9 mouse cellular contexts compared by ENCODE assay signal in genomic region chrX:36225777-36226176, GRCm38 (mm10). TPM values are rescaled to one million over a fixed set of nuclear protein-coding genes. Genes with fewer than 3 reads are reported as not detected.
A peak's percentile ranks its signal among the peaks of the same experiment; 100 is the strongest.
DNase-seq lines count a peak whose midpoint lies in the region; ATAC-seq lines count a peak whose summit lies in the region.
"Had no signal": no experiment of that assay in that cellular context is flagged by ENCODE, and none has a peak within 500 bp of the region (broad histone marks: within the 10 kb centered on the region; RNA-seq: fewer than 3 reads in every experiment).

No protein-coding gene starts in this region.

- no peaks in the 10 kb centered on the region for H3K27me3 ChIP-seq in forebrain, embryonic 14.5 days (replicated peaks; ENCODE audit: control insufficient read depth, insufficient read depth, low read length)
- H3K27me3 ChIP-seq: midbrain, embryonic 12.5 days had no signal

- peak; percentile 56 for DNase-seq in heart, adult 8-10 months (ENCODE audit: low spot score)
- DNase-seq in heart, adult 11 months, result no peak
- peak; percentile 24 for DNase-seq in c-Kit-positive CD71-positive TER-119-negative erythroid progenitor cells, embryonic 14.5 days (ENCODE audit: low read depth)
- peak; percentile 82 for DNase-seq in forebrain, embryonic 14.5 days (ENCODE audit: low spot score)
- peak; percentile 31 for DNase-seq in hindlimb bud, embryonic 11.5 days (ENCODE audit: extremely low spot score, low read depth, low spot score)
- DNase-seq in left cerebral cortex, postnatal 36 days (ENCODE audit: low spot score in 2 of 2), result peak; percentile 61 to 74
- DNase-seq in naive thymus-derived CD4-positive, alpha-beta T cell, adult 2 months (ENCODE audit: low read depth), result peak; percentile 76
- DNase-seq in spleen, postnatal 4 days (ENCODE audit: low spot score in 2 of 2), result peak; percentile 37 to 82

- no peak overlapping the region for H3K9ac ChIP-seq in forebrain, embryonic 14.5 days (ENCODE audit: low read length)
- H3K9ac ChIP-seq: midbrain, embryonic 12.5 days had no signal

- no peaks in the 10 kb centered on the region for H3K36me3 ChIP-seq in forebrain, embryonic 14.5 days (ENCODE audit: control insufficient read depth, insufficient read depth, low read length)
- H3K36me3 ChIP-seq: midbrain, embryonic 12.5 days had no signal

- no peaks in the 10 kb centered on the region for H3K9me3 ChIP-seq in forebrain, embryonic 14.5 days (replicated peaks; ENCODE audit: control insufficient read depth, low read length)
- H3K9me3 ChIP-seq: midbrain, embryonic 12.5 days had no signal

- no peak overlapping the region for H3K27ac ChIP-seq in forebrain, embryonic 14.5 days (ENCODE audit: low read depth, low read length)
- H3K27ac ChIP-seq: midbrain, embryonic 12.5 days had no signal

- intact Hi-C loops in left cerebral cortex, postnatal 36 days (cut with DNase I), result loop anchor here (2.0 to 5.0 kb wide), 3 partner anchors 103 to 167 kb away; partner anchors contain the start of gene Lonrf3

- H3K4me3 ChIP-seq in forebrain, embryonic 14.5 days (ENCODE audit: low read depth, low read length), result no peak overlapping the region
- H3K4me3 ChIP-seq: midbrain, embryonic 12.5 days had no signal

- WGBS in forebrain, embryonic 14.5 days, result 33% methylated on average over 7 of the region's 7 CpGs

- peak; percentile 46; the same call in 1 of the 2 replicates for ATAC-seq in forebrain, embryonic 14.5 days

- H3K4me1 ChIP-seq in forebrain, embryonic 14.5 days (ENCODE audit: control insufficient read depth, insufficient read depth, low read length), result no peaks in the 10 kb centered on the region
- H3K4me1 ChIP-seq: midbrain, embryonic 12.5 days had no signal

- no peak overlapping the region for H3K4me2 ChIP-seq in forebrain, embryonic 14.5 days (ENCODE audit: low read length)
- H3K4me2 ChIP-seq: midbrain, embryonic 12.5 days had no signal

RNA-seq across cellular contexts. Expression of gene Zcchc12, which starts 30.1 kb away (rescaled TPM):
- under 1 TPM in 2 of 4 experiments, not detected in 2; 0.11 to 0.19 TPM for total RNA-seq in heart, adult 8-10 months (2022)
- polyA plus RNA-seq in forebrain, embryonic 14.5 days (2014; fragmentation: Nextera tagmentation; extraction: Ambion mirVana), result 202 and 243 TPM in 2 replicates
- 10 to 100 TPM; 39.9 to 69.1 TPM for total RNA-seq in left cerebral cortex, postnatal 36 days (2021)

Comparison
In these comparisons a context has a peak if more than half of its experiments do, and no peak if none do; other contexts are left out.
1. RNA of gene Zcchc12, which starts 30.1 kb away (total RNA-seq): 39.9 to 69.1 TPM in left cerebral cortex, postnatal 36 days; 0.11 to 0.19 TPM in heart, adult 8-10 months; every median in the first group is over 10 times any median in the second.